Mouse (Mus musculus): ENCODE data around the gene Osbpl11.

Gene Osbpl11

DNA sequence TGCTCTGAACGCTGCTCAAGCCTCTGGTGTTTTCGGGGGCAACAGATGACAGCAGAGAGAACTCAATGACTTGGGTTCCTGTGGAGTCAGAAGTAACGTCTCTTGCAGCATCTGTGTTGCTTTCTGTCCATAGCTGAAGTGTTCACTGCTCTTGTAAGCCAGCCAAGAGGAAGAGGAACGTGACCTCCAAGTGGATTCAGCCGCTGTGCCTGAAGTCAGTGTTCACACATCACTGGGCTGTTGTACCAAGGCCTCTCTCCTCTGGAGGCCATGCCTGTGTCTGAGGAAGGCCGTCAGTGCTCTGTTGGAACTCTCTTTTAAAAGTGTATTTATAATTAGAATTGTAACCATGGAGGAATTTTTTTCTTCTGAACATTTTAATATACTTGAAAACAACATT, 57.2 kb downstream of the Osbpl11 start:
- DNase-seq (ENCODE audit: low read depth, low spot score) = no peak

DNA sequence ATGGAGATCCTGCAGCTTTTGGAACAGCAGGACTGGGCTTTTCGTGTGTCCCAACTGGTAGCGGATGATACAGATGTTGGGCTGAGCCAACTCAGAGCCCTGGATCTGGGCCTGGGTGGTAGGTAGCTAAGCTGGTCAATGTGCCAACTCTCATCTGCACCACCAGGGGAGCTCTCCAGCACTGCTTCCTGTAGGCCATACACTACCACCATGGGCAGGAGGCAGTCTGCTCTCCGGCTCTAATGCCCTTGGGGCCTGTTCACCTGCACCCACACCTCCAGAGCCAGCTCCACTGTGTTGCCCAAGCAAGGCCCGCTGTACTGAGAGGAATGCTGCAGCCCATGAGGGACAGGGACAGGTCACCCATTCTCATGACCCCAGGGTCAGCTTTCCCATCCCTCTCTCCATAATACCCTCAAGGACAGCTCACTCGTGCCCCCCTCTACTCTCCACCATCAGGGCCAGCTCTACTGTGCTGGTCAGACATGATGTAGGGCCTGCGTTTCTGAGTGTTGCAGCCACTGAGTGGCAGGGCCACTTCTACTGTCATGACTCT, 59.3 kb downstream of the Osbpl11 start:
- no peak for DNase-seq (ENCODE audit: low read depth, low spot score)

DNA sequence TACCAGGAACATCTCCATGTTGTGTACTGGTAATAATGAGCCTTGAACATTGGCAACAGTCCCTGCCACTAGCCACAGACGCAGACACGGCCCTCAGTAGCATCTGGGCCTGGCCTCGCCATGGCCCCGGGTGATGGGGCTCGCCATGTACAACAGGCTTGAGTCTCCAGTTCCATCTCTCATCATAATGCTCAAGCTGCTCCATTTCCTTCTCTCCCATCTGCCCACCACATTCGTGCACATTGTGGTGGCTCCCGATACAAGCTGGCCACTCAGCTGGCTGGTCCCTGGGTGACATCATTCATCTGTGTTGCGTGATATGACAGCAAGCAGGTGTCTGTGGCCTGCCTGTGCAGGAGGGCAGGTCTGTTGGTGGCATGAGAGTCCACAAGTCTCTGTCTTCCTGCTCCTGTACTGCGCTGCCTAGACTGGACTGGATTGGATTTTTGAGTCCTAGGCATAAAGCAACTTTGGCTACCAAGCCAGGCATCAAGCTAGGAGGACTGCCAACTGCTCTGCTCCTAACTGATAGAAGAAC, 60.1 kb downstream of the Osbpl11 start:
- no peak for DNase-seq (ENCODE audit: low read depth, low spot score)

DNA sequence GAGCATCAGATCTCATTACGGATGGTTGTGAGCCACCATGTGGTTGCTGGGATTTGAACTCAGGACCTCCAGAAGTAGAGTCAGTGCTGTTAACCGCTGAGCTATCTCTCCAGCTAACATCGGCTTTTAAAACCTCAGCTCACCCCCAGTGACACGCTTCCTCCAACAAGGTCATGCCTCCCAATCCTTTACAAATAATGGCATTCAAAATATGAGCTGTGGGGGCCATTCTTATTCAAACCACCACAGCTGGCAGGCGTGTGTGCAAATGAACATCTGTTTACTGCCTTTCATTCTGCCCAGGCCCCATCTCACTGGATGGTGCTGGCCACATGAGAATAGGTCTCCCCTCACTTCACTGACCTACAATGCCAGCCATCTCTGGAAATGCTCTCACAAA, 61.7 kb downstream of the Osbpl11 start:
- DNase-seq (ENCODE audit: low read depth, low spot score) = no peak

DNA sequence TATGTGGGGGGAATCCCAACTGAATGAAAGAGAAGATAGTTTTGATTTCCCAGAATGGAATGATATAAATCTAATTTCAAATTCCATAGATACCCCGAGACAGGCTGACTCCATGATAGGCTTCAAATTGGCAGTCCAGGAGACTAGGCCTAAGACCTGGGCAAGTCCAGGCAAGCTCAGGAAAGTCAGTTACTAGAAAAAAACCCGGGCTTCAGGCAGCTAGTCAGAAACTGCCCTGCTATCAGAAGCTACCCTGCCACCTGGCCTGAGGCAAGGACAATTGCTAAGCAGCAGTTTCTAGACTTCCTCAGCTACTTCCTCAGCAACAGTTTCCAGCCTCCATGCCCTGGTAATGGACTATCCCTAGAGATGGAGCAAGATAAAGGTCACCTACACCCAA, 62.1 kb downstream of the Osbpl11 start:
- DNase-seq (ENCODE audit: low read depth, low spot score) = no peak

DNA sequence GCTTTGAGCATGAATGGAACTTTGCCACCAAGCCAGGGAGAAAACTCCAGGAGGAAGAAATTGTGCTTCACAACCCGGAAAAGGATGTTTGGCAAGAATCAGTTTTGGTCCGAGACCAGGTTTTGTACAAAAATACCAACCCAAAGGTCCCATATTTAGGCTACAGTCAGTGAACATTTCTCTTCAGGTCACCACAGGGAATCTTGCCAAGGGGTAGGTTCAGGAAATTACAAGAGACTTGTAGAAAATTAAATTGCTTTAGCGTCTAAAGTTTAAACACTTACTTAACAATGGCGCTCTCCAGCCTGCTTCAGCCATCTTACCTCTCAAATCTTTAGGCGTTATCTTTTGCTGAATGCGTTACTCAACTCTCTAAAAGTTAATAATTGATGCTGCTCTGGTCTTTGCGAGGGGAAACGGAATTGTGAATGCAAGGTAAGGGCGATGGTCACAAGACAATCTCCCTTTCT, 65.8 kb downstream of the Osbpl11 start:
- no peak for DNase-seq (ENCODE audit: low read depth, low spot score)

DNA sequence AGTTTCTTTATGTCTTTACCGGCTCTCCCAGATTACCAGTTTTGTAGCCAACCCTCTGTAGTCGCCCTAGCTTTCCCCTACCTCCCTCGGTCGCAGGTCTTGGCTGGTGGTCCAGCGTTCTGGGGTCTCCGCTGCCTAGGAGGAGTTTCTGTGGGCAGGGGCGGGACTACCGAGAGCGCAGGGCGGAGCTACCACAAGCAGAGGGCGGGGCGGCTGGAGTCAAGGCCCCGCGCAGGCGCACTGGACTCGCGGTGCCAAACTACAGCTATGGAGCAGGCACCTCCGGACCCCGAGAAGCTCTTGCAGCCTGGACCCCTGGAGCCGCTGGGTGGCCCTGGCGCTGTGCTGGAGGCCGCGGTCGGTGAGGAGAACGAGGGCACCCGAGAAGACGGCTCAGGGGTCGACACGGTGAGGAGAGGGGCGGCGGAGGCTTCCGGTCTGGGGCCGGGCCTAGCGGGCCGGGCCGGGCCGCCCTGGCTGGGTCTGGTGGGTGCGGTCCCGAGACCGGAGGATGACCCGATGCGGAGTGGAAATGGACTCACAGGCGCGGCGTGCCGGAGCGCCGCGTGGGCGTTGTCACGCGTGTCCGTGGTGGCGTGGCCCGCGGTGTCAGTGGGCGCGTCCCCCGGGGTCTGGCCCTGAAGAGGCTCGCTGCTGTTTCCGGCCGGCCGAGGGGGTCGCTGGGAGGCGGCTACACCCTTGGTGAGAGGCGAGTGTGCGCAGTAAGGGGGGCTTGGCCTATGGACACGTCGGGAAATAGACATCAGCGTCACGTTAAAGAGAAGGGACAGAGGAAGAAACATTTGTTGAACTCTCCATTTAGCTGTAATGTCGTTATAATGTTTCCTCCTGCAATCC, 66.6 kb downstream of the Osbpl11 start, which contains the start of gene Snx4:
Gene Snx4, plus strand, starts transcription at position 249 of the 858 bp plus-strand sequence.
- peak; percentile 95 for DNase-seq (ENCODE audit: low read depth, low spot score)

DNA sequence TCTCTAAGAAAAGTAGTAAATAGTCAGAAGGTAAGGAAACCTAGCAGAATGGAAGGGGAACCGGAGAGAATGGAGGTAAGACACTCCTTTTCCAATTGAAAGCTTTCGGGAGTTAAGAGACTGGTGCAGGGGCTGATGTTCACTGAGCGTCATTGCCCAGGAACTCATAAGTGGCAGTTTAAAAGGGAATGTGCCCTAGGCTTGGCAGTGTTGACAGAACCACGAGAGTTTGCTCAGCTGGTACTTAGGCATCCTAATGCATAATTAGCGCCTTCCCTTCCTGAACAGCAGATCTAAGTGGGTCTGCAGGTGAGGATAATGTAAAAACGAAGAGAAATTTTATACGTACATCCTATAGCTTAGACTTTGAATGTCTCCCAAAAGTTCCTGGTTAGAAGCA, 70.7 kb downstream of the Osbpl11 start:
- DNase-seq (ENCODE audit: low read depth, low spot score) = no peak

DNA sequence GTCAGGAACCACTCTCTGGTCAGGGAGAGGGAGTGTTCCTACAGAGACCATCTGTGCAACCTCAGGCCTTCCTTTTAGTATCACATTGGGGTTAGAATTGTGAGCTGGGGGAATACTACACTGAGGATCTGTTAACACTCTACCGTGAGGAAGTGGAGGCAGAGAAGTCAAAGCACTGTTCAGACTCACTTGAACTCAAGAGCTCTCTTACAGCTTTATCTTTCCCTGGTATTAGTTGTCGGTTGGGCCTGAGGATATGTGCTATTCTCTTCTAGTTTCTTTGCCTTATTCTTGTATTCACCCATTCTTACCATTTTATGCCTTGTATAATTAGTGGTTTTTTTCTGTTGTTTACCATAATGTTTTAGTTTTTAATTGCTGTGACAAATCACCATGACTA, 73.7 kb downstream of the Osbpl11 start:
- no peak for DNase-seq (ENCODE audit: low read depth, low spot score)

DNA sequence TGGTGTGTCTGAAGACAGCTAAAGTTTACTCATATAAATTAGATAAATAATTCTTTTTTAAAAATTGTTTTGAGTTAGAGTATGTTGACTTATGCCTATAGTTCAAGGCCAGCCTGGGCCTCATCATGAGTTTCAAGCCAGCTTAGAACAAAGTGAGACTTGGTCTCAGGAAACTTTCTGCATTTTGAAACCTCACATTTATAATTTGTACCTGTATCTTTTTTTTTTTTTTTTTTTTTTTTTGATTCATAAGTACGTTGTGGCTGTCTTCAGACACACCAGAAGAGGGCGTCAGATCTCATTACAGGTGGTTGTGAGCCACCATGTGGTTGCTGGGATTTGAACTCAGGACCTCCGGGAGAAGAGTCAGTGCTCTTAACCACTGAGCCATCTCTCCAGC, 75.0 kb downstream of the Osbpl11 start:
- no peak for DNase-seq (ENCODE audit: low read depth, low spot score)

DNA sequence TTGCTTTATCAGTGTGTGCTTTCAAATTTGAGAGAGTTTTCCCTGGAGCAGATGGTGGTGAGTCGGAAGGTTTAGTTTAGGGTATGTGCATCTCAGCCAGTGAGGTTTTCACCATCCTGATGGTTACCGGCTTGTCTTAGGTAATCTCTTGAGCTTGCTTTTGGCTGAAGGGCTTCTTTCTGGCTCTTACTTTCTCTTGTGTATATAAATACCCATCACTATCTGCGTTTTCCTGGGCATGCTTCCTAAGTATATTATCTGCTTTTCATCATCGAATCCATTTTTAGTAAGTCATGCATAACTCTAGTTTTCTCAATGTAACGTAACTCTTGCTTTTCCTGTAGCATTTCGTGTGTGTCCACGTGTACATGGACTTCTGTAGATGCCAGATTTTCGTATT, 76.0 kb downstream of the Osbpl11 start:
- DNase-seq (ENCODE audit: low read depth, low spot score) = no peak

DNA sequence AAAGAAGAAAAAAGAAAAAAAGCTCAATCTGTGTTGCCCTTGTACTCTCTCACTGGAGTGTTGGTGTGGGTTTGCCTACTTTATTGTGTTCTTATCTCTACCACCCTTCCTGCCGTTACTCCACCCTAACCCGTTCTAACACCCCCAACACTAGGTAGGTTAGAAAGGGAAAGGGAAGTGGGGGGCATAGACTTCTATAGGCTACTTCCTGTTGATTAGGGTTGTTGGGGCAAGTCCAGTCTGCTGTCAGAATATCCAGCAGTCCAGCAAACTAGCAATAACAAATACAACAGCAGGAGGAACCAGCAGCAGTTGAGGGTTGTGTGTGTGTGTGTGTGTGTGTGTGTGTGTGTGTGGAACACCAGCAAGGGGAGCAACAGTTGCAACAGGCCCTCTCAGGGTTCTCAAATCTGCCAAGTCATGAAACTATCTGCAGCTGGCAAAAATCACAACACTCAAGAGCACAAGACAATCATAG, 76.8 kb downstream of the Osbpl11 start:
- DNase-seq (ENCODE audit: low read depth, low spot score) = no peak

DNA sequence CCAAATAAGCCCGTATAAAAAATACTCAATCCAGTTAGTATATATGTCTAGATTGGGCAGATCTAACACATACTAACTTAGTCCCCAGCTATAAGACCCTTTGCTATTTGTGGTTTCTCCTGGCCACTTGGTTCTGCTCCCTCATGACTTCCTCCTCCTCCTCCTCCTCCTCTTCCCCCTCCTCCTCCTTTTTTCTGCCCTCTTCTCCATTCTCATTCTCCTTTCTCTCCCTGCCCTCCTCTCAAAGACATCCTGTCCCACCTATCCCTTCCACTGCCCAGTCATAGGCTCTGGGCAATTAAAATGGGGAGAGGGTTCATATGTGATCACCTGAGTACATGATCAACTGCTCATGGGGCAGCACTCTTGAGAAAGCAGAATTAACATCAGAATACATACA, 77.2 kb downstream of the Osbpl11 start:
- DNase-seq (ENCODE audit: low read depth, low spot score) = no peak

DNA sequence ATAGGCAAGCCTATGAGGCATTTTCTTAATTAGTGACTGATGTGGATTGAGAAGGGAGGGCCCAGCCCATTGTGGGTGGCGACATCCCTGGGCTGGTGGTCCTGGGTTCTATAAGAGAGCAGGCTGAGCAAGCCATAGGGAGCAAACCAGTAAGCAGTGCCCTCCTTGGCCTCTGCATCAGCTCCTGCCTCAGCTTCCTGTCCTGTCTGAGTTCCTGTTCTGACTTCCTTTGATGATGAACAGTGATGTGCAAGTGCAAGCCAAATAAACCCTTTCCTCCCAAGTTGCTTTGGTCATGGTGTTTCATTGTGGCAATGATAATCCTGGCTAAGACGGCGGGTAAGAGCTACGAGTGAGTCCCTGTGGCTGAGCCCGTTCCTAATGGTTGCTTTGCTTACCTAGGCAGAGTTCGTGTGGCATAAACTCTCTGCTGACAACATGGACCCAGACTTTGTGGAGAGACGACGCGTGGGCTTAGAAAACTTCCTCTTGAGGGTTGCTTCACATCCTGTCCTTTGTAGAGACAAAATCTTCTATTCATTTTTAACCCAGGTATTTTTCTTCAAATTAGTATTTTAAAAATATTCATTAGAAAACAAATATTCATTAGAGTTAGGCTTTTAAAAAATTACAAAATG, 82.9 kb downstream of the Osbpl11 start:
- no peak for DNase-seq (ENCODE audit: low read depth, low spot score)

DNA sequence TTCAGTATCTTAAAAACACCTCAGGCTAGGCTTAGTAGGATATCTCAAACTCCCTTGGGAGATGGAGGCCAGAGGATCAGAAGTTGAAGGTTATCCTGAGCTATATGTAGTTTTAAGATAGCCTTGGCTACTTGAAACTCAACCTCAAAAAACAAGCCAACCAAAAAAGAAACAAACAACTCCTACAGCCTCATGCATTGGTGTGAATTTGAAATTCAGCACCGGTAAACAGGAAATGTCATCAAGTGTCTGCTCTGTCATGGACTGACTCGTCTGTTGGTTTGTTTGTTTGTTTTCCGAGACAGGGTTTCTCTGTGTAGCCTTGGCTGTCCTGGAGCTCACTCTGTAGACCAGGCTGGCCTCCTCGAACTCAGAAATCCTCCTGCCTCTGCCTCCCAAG, 87.0 kb downstream of the Osbpl11 start:
- no peak for DNase-seq (ENCODE audit: low read depth, low spot score)

DNA sequence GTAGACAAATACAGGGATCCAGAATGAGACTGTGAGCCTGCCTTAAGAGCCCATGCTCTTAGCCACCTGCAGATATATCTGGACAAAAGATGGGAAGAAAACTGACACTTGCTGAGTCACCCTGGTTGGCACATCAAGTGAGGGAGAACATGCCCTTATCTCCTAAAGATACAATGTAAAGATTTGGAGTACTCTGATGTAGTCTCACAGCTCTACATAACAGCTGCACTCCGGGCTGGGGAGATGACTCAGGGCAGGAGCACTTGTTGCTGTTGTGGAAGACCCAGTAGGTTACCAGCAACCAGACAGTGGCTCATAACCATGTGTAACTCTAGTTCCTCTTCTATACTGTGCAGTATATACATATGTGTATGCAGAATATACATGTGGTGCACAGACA, 98.2 kb downstream of the Osbpl11 start:
- DNase-seq (ENCODE audit: low read depth, low spot score) = no peak

DNA sequence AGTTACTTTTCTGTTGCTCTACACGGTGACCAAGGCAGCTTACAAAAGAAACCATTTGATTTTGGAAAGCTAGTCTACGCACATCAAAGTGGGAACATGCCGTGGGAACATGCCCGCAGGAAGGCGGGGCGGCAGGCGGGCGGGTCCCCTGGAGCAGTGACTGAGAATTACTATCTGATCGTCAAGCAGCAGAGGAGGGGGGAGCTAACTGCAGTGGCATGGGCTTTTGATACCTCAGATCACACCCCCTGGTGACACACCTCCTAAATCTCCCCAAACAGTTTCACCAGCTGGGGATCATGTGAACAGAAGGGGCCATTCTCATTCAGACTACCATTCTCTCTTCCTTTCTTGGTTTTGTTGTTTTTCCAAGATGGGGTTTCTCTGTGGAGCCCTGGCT, 103.7 kb downstream of the Osbpl11 start:
- DNase-seq (ENCODE audit: low read depth, low spot score) = no peak

DNA sequence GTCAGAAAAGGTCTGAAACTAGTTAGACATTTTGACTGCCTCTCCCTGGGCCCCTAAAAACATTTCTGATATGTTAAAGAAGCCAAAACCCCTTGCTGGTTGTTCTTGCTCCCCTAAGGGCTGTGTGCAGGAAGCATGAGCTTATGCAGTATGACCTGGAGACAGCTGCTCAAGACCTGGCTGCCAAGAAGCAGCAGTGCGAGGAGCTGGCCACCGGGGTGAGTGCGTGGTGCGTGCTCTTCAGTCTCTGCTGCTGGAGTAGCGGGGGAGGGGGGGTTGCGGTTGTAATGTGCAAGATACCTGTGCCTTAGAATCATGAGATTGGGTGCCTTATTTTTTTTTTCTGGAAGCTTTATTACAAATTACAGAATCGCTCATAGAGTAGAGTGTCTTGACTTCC, 105.1 kb downstream of the Osbpl11 start:
- no peak for DNase-seq (ENCODE audit: low read depth, low spot score)

DNA sequence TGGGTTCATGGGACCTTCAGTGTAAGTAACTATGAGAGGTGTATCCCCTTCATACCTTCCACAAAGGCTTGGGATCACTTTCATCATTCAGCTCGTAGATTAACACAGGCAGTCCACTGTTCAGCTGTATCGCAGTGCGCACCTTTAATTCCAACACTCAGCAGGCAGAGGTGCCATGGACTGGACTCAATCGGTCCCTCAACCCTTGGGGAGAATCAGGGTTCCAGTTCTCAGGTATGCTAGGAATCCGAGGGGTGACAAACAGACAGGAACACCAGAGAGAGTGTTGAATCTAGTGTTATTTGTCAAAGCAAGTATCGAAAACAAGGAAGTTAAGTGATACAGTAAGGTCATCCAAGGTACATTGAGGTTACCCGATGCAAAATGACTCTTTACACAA, 107.4 kb downstream of the Osbpl11 start:
- no peak for DNase-seq (ENCODE audit: low read depth, low spot score)
